Mouse (Mus musculus): ENCODE data around the gene Gm49673.
"Not testable (repeated sequence)": the region's sequence is repeated elsewhere in the genome, so short reads cannot be mapped to it uniquely, and the experiment has no call there.

- TF ChIP-seq CTCF, POLR2A (IDR thresholded peaks at IDR 0.05; ENCODE audit: insufficient read depth, low read depth, low read length): not testable (repeated sequence)
Observed at GRCm38 (mm10) chr17:8095653-8096052, 51.9 kb downstream of the Gm49673 start.

All from olfactory bulb, adult 2 months (tissue).